Mouse (Mus musculus) forebrain, embryonic 11.5 days (tissue): ENCODE results near the gene Pde6g. TPM values are rescaled to one million over a fixed set of nuclear protein-coding genes. Genes with fewer than 3 reads are reported as not detected.

Experiments
- ATAC-seq: fragments of 200-750 bp; cut with Nextera tagmentation; replicated peaks from 2 replicates; pipeline ENCODE4 v1.8.0; 2017; ENCODE audit warnings: moderate TSS enrichment; ENCODE audit not compliant: low FRiP score
- DNase-seq: peaks from one replicate; pipeline ENCODE4 v3.0.0-alpha.2; 2017; ENCODE audit warnings: low spot score
- H3K27ac ChIP-seq: fragments of 300-500 bp; sonication (generic); 2 replicates; pipeline ENCODE4 v1.5.1; 2014; ENCODE audit warnings: low read depth, low read length
- H3K27me3 ChIP-seq: fragments of 300-500 bp; sonication (generic); 2 replicates; pipeline ENCODE4 v1.6.1; 2014; ENCODE audit warnings: mild to moderate bottlenecking, low read length, mixed read lengths; ENCODE audit not compliant: control insufficient read depth, insufficient read depth
- H3K36me3 ChIP-seq: fragments of 300-500 bp; sonication (generic); 2 replicates; pipeline ENCODE4 v1.6.1; 2014; ENCODE audit warnings: mild to moderate bottlenecking, low read length, moderate library complexity, mixed read lengths; ENCODE audit not compliant: control insufficient read depth, insufficient read depth
- H3K4me1 ChIP-seq: fragments of 300-500 bp; sonication (generic); replicated peaks from 2 replicates; pipeline ENCODE4 v1.6.1; 2014; ENCODE audit warnings: low read length, mixed read lengths; ENCODE audit not compliant: control insufficient read depth, insufficient read depth
- H3K4me2 ChIP-seq: fragments of 300-500 bp; sonication (generic); 2 replicates; pipeline ENCODE4 v1.6.1; 2014; ENCODE audit warnings: low read depth, mild to moderate bottlenecking, low read length, moderate library complexity, mixed read lengths; ENCODE audit not compliant: severe bottlenecking
- H3K4me3 ChIP-seq: fragments of 300-500 bp; sonication (generic); 2 replicates; pipeline ENCODE4 v1.5.1; 2014; ENCODE audit warnings: low read depth, low read length
- H3K9ac ChIP-seq: fragments of 300-500 bp; sonication (generic); 2 replicates; pipeline ENCODE4 v1.6.1; 2014; ENCODE audit warnings: low read length
- H3K9me3 ChIP-seq: fragments of 300-500 bp; sonication (generic); 2 replicates; pipeline ENCODE4 v1.6.1; 2016; ENCODE audit warnings: low read length, mixed read lengths; ENCODE audit not compliant: control insufficient read depth
- WGBS: fragments of 180-500 bp; shearing (Covaris S2); extraction: QIAGEN DNeasy Blood & Tissue Kit; methylation state at CpG from one replicate; pipeline ENCODE4 v1.1.7; 2014; 5-methylcytosine and 5-hydroxymethylcytosine counted together
- polyA plus RNA-seq: library from polyadenylated mRNA; unstranded; fragments of >200 nt; fragmentation: Nextera tagmentation; extraction: Ambion mirVana; gene quantifications from 2 replicates; pipeline ENCODE4 v1.2.1, GENCODE M21; 2014

The Pde6g gene
- polyA plus RNA-seq, 1 experiment from 2014 or later, result 0.59 TPM

DNA sequence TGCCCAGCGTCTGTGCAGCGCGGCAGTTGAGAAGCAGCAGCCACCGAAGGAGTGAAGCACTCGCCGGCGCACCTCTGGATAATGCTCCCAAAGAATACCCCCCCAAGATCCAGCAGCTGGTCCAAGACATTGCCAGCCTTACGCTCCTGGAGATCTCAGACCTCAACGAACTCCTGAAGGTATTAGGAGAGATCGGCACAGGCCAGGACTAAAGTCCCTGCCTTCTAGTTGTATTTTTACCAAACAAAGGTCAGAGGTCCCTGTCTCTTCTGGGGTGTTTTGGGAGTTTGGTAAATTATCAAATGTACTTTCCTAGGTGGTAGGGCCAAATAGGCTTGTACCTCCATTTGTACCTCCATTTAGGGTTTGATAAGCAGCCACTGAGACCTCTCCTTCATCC lies 32.0 kb upstream of the Pde6g start:
- ATAC-seq (no peak), DNase-seq (no peak)
- Histone ChIP-seq H3K36me3 (peaks cover 11% of the 10 kb centered on the region; the same call in 1 of the 2 replicates), H3K9me3 (no peaks in the 10 kb centered on the region), H3K4me1 (peaks cover 12% of the 10 kb centered on the region), H3K9ac (peak overlapping the region; percentile 94), H3K27me3 (no peaks in the 10 kb centered on the region), H3K27ac (peak overlapping the region; percentile 2; the same call in 1 of the 2 replicates), H3K4me2 (peak overlapping the region; percentile 87), H3K4me3 (peak overlapping the region; percentile 72)
- 15% methylated on average over 10 of the region's 10 CpGs for WGBS

DNA sequence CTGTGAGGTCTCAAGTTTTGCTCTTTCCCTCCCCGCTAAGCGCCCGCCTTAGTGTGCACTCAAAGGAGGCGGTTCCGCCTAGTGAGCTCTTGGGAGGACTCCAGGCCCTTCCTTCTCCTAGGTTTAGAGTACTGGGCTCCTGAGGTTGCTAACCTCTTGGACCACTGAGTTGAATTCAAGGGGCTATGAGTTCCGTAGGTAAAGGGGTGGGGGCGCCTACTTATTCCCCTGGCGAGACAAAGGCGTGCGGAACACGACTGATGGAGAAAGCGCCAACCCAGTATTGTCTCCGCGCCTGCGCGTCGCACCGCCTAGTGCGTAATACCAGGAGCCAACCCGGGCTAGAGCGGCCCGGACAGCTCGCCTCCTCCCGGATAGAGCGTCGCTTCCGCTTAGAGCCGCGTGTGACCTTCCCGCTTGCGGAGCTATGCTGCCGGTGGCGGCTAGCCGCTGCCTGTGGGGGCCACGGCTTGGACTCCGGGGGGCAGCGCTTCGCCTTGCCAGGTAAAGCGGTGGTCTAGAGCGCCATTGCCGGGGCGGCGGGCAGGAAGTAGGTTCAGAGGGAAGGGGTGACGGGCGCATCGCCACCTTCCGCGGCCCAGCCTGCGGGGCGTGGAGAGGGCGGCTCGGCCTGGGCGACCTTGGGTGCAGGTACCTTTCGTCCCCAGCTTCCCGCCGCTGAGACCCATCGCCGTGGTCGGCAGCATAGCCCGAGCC lies 31.1 kb upstream of the Pde6g start, which contains the start of gene Mrpl12:
TSS of gene Mrpl12 (plus strand) at position 349 of the 717 bp plus-strand sequence.
- peak; percentile 95 for ATAC-seq
- peak within 1 kb of the TSS; percentile 72 for H3K4me3 ChIP-seq
- peak within 1 kb of the TSS; percentile 94 for H3K9ac ChIP-seq
- DNase-seq, result peak; percentile 93
- H3K36me3 ChIP-seq, result peaks cover 15% of the 10 kb centered on the region; the same call in 1 of the 2 replicates
- peaks cover 11% of the 10 kb centered on the region for H3K4me1 ChIP-seq
- under 1% methylated on average over 58 of the region's 60 CpGs for WGBS
- peak within 1 kb of the TSS; percentile 87 for H3K4me2 ChIP-seq
- H3K27ac ChIP-seq, result peak within 1 kb of the TSS; percentile 76
- no peaks in the 10 kb centered on the region for H3K9me3 ChIP-seq
- H3K27me3 ChIP-seq, result no peaks in the 10 kb centered on the region

DNA sequence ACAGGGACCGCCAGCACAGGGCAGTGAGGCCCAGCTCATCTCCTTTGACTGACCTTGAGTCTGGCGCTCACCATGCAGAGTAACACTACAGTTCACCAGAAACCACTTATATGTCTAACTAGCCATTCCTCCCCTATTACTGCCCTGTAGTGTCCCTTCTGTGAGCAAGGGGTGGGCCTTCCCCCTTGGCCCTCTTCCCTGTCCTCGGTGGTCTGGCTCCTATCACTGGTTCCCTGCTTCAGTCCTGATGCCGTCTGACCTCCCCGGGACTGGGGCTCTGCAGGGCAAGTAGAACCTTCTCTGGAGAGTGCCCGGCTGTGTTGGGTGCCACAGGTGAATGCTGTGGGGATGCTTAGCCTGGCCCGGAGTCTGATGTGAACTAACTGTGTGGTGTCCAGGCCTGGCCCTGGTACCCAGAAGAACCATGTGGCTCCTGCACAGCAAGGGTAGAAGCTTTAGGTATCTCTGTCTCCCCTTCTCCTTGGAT lies 30.2 kb upstream of the Pde6g start:
- no peak for ATAC-seq
- peaks cover 17% of the 10 kb centered on the region; the same call in 1 of the 2 replicates for H3K36me3 ChIP-seq
- peak overlapping the region; percentile 87; the same call in 1 of the 2 replicates for H3K4me2 ChIP-seq
- WGBS, result 89% methylated on average over 7 of the region's 7 CpGs
- DNase-seq, result no peak
- peak overlapping the region; percentile 76; the same call in 1 of the 2 replicates for H3K27ac ChIP-seq
- H3K27me3 ChIP-seq, result no peaks in the 10 kb centered on the region
- peak overlapping the region; percentile 94 for H3K9ac ChIP-seq
- H3K9me3 ChIP-seq, result no peaks in the 10 kb centered on the region
- no peak overlapping the region for H3K4me3 ChIP-seq
- peaks cover 10% of the 10 kb centered on the region for H3K4me1 ChIP-seq

DNA sequence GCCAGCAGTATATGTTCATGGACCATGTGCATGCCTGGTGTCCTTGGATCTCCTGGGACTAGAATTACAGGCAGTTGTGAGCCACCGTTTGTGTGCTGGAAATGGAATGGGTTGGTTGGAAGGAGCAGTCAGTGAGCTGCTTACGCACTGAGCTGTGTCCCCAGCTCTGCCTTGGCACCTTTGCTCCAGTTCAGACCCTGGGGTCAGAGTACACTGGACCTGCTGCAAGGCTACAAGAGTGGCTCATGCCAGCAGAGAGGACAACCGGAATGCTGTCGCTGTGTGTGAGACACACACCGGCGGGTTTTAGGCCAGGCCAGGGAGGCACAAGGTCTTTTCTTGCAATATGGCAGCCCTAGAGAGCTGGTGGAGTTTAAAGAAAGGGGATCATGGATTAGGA lies 18.8 kb upstream of the Pde6g start:
- Histone ChIP-seq H3K4me1 (0 out of 2 replicates have a peak, but pooled peaks cover 4% of the 10 kb centered on the region), H3K27me3 (no peaks in the 10 kb centered on the region), H3K9me3 (no peaks in the 10 kb centered on the region), H3K36me3 (peaks cover 11% of the 10 kb centered on the region), H3K27ac (no peak overlapping the region), H3K4me3 (no peak overlapping the region), H3K4me2 (no peak overlapping the region), H3K9ac (no peak overlapping the region)
- DNase-seq (no peak), ATAC-seq (no peak)
- 97% methylated on average over 6 of the region's 6 CpGs for WGBS

DNA sequence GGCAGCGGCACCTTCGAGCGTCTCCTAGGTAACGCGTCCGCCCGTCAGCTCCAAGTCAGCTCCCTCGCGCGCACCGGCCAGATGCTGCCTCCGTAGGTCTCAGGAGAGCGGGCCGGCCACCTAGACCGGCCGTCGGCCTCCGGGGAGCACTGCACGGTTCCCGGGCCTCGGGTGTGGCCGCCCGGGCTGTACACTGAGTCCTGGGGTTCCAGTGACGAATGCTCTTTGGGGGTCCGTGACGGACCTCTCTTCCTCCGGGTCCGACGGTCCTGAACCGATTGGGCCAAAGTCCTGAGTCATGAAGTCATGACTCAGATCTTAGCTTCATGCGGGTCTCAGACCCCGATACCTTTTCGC lies 14.4 kb upstream of the Pde6g start:
- H3K4me1 ChIP-seq, result peaks cover 11% of the 10 kb centered on the region

DNA sequence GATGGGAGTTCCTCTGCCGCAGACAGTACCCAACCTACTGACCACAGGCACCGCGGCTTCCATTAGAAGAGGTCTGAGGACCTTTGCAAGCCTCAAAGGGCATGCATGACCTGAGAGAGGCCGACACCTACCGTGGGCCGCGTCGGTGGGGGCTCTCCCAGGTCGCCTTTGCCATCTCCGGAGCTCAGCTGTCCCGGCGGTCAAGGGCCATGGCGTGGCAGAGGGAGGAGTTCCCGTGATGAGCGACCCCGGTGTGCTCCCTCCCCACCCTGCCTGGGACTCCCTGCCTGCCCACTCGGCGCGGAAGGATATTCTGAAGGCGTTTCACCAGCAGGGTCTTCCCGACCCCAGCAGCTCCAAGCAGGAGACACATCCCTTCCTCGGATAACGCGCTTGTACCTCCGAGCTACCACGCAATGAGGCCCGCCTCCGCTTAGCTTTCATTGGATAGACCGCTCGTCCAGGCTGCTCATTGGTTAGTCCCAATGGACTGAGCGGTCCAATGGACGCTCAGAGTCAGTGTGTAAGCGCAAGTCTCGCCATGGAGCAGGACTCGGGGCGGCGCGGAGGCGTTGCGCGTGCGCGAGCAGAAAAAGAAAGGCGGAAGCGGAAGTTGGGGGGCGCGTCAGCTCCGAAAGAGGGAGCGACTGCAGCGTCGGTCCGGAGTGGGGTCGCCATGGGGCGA lies 13.9 kb upstream of the Pde6g start, which contains the start of gene Arl16:
TSS of gene Arl16 (minus strand) at position 557 of the 685 bp plus-strand sequence.
- no peaks in the 10 kb centered on the region for H3K27me3 ChIP-seq
- DNase-seq (peak; percentile 98), ATAC-seq (peak; percentile 100)
- H3K4me1 ChIP-seq, result peaks cover 11% of the 10 kb centered on the region
- H3K27ac ChIP-seq, result peak within 1 kb of the TSS; percentile 59; the same call in 1 of the 2 replicates
- H3K4me2 ChIP-seq, result peak within 1 kb of the TSS; percentile 68
- peak within 1 kb of the TSS; percentile 91 for H3K4me3 ChIP-seq
- H3K36me3 ChIP-seq, result peaks cover 6% of the 10 kb centered on the region; the same call in 1 of the 2 replicates
- peak within 1 kb of the TSS; percentile 91 for H3K9ac ChIP-seq
- no peaks in the 10 kb centered on the region for H3K9me3 ChIP-seq
- under 1% methylated on average over 53 of the region's 54 CpGs for WGBS

More for the DNA sequence above, 14.4 kb upstream of the Pde6g start:
- Histone ChIP-seq H3K9me3 (no peaks in the 10 kb centered on the region), H3K36me3 (peaks cover 4% of the 10 kb centered on the region; the same call in 1 of the 2 replicates), H3K4me2 (peak overlapping the region; percentile 68), H3K27ac (peak overlapping the region; percentile 12; the same call in 1 of the 2 replicates), H3K27me3 (no peaks in the 10 kb centered on the region), H3K9ac (peak overlapping the region; percentile 86), H3K4me3 (peak overlapping the region; percentile 91)
- ATAC-seq (peak; percentile 68; the same call in 1 of the 2 replicates), DNase-seq (no peak)
- 1% methylated on average over 33 of the region's 33 CpGs for WGBS

DNA sequence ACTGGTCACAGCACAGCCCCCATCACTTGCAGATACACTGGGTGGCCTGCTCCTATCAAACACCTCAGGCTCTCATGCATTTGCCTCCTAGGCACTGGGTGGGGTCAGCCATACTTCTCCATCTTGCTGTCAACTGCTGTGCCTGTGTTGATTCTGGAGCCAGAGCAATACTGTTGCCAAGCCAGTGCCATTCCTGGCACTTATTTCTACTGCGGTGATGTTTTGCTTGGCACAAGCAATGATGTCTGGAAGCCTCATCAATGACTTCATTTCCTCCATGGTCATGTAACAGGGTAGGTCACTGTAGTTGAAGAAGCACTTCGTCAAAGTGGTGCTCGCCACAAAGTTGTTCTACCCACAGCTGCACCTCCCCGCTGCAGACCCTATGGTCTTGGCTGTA lies 12.2 kb upstream of the Pde6g start:
- Histone ChIP-seq H3K4me2 (no peak overlapping the region), H3K9ac (no peak overlapping the region), H3K4me3 (no peak overlapping the region)

DNA sequence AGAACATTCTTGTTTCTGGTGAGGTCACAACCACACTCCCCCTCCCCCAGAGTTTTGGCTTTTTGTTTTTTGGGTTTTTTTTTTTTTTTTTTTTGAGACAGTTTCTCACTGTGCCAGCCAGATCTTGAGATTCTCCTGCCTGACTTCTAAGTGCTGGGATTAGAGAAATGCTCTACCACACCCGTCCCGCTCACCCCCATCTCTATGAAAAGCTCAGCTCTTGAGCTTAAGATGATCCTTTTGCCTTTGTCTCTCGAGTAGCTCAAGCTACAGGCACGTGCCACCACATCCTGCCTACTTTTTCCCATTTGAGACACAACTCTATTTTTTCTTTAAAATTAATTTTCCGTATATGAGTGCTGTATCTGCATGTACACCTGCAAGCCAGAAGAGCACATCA lies 11.1 kb upstream of the Pde6g start:
- DNase-seq (no peak), ATAC-seq (no peak)
- no peak overlapping the region for H3K4me2 ChIP-seq
- peaks cover 11% of the 10 kb centered on the region for H3K4me1 ChIP-seq
- WGBS, result 85% methylated on average over 5 of the region's 5 CpGs
- H3K9ac ChIP-seq, result no peak overlapping the region
- H3K27me3 ChIP-seq, result no peaks in the 10 kb centered on the region
- H3K9me3 ChIP-seq, result no peaks in the 10 kb centered on the region
- no peak overlapping the region for H3K27ac ChIP-seq
- H3K4me3 ChIP-seq, result no peak overlapping the region
- H3K36me3 ChIP-seq, result peaks cover 2% of the 10 kb centered on the region; the same call in 1 of the 2 replicates

More for the DNA sequence above, 12.2 kb upstream of the Pde6g start:
- Histone ChIP-seq H3K4me1 (peaks cover 11% of the 10 kb centered on the region), H3K36me3 (peaks cover 2% of the 10 kb centered on the region; the same call in 1 of the 2 replicates), H3K27ac (no peak overlapping the region), H3K9me3 (no peaks in the 10 kb centered on the region), H3K27me3 (no peaks in the 10 kb centered on the region)
- WGBS, result 95% methylated on average over 4 of the region's 4 CpGs
- DNase-seq (no peak), ATAC-seq (no peak)
